Mouse (Mus musculus) adrenal gland, adult 8-10 months (tissue): ENCODE results near the gene Ifngr1. TPM values are rescaled to one million over a fixed set of nuclear protein-coding genes. Genes with fewer than 3 reads are reported as not detected.

Experiments
- DNase-seq: peaks from one replicate; pipeline ENCODE4 v3.0.0; 2022
- total RNA-seq, 4 experiments: library from RNA; stranded (reverse); gene quantifications; 2 replicates each; pipeline ENCODE4 v1.2.4; 2022

Gene Ifngr1
- total RNA-seq, 4 experiments from 2014 or later, result 43.5 to 57.9 (median 51.5) TPM

GRCm38 (mm10) chr10:19657426-19657825, 65.7 kb downstream of the Ifngr1 start:
- no peak for DNase-seq

Other genes with a start within 250 kb of the Ifngr1 start
- not detected for gene Olig3, start 235.4 kb upstream of the Ifngr1 start, total RNA-seq
- not detected for gene Il22ra2, start 30.0 kb downstream of the Ifngr1 start, total RNA-seq
- gene Il20ra, start 120.6 kb downstream of the Ifngr1 start, total RNA-seq, result 1 to 10 TPM; 3.2 to 7.0 (median 5.5) TPM